Mouse (Mus musculus) liver, embryonic 14.5 days (tissue): Measurements from ENCODE around the gene Hsd17b12.

ENCODE experiments used
- CTCF ChIP-seq: IDR thresholded peaks from 2 replicates; pipeline ENCODE4 v1.5.1; 2016; ENCODE audit warnings: antibody characterized with exemption, low read depth, control low read depth
- EP300 ChIP-seq: IDR thresholded peaks from 2 replicates; pipeline ENCODE4 v1.6.1; 2016; ENCODE audit warnings: antibody characterized with exemption, low read depth

DNA sequence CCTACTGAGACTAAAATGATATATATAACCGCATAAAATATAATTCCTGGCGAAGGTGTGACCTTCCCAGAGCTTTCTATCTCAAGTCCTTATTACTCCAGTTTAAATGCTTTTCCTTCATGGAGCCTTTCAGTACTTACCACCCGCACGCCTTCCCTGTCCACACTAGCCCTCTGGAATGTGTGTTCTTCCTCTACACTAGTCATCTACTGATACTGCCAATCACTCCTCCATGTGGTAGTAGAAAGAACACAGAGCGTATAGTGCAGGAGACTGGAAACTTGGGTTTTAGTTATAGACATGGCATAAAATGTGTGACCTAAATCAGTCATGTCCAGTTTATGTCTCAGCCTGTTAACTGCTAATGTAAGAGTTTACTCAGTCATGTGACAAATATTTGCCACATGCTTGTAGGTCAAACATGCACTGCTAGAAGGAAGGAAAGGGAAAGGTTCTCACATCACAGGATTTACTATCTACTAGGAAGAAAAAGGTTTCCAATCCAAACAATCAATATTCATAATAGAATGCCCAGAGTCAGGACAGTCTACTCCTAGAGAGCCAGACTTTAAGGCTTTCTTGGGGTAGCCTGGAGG, 91.1 kb downstream of the Hsd17b12 start:
- TF ChIP-seq CTCF (no peak), EP300 (no peak)
